Mouse (Mus musculus) B cell, adult 62 days (primary cell): ENCODE results near the gene Gm21870. TPM values are rescaled to one million over a fixed set of nuclear protein-coding genes. Genes with fewer than 3 reads are reported as not detected.

ENCODE experiments used
- total RNA-seq: library from RNA; stranded (reverse); gene quantifications from 4 replicates; pipeline ENCODE4 v1.2.4, GENCODE M21; 2023

Gm21870 gene
- not detected in 4 replicates for total RNA-seq

DNA sequence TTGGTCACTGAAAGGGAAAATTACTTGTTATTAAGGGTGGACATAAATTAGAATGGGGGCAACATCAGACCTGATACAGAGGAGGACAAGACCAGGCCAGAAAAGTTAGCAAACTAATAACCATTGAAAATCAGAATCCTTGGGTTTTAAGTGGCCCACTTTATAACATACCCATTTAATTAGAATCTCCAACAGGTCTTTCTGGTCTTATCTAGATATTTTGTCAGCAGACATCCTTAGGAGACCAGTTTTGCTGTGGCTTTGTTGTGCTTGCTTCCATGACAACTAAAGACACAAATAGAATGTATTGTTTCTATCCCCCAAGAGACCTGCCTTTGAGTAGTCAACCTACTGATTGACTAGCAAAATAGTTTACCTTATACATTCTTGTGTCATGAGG is at the start of gene Gm21870:
Gene Gm21870 (minus strand): TSS at position 101 of the 400 bp plus-strand sequence.

DNA sequence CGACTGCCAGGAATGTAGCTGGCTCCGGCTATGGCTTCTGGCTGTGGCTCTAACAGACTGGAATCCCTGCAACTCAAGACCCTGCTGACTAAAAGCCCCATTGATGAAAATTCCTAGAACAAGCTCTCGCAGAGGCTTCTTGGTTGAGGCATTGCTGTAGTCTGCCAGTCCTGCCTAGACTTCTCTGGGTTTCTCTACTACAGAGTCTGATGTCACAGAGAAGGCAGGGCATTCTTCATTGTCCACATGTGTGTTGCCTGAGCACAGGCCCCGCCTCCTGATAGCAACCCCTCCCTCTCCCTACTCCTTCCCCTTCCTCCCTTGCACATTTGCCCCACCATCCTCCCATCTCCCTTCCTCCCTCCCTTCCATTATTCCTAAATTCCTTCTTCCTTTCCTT is 30.2 kb downstream of the Gm21870 start, which contains the start of gene Btbd35f6:
Gene Btbd35f6 (minus strand): TSS at position 101 of the 400 bp plus-strand sequence.

Other genes starting within 250 kb of the Gm21870 start
- not detected in 4 replicates for gene Btbd35f6, start 30.3 kb downstream of the Gm21870 start, total RNA-seq
- gene Btbd35f9, start 174.7 kb upstream of the Gm21870 start, total RNA-seq, result not detected in 4 replicates